Mouse (Mus musculus) stomach, embryonic 15.5 days (tissue): ENCODE measurements around the gene Gpr39. TPM values are rescaled to one million over a fixed set of nuclear protein-coding genes. Genes with fewer than 3 reads are reported as not detected.
"Not testable (repeated sequence)": the region's sequence is repeated elsewhere in the genome, so short reads cannot be mapped to it uniquely, and the experiment has no call there.

Experiments
- ATAC-seq: fragments of 200-750 bp; cut with Nextera tagmentation; 2 replicates; pipeline ENCODE4 v1.8.0; 2017; ENCODE audit warnings: low read depth, moderate number of reproducible peaks, moderate TSS enrichment; ENCODE audit not compliant: insufficient read depth, low FRiP score
- H3K27ac ChIP-seq: fragments of 300-500 bp; sonication (generic); 2 replicates; pipeline ENCODE4 v1.5.1; 2015; ENCODE audit warnings: mild to moderate bottlenecking, inconsistent platforms
- H3K27me3 ChIP-seq: fragments of 300-500 bp; sonication (generic); replicated peaks from 2 replicates; pipeline ENCODE4 v1.6.1; 2015; ENCODE audit warnings: inconsistent platforms
- H3K36me3 ChIP-seq: fragments of 300-500 bp; sonication (generic); 2 replicates; pipeline ENCODE4 v1.6.1; 2015; ENCODE audit warnings: inconsistent platforms
- H3K4me1 ChIP-seq: fragments of 300-500 bp; sonication (generic); 2 replicates; pipeline ENCODE4 v1.6.1; 2015; ENCODE audit warnings: inconsistent platforms
- H3K4me2 ChIP-seq: fragments of 300-500 bp; sonication (generic); 2 replicates; pipeline ENCODE4 v1.6.1; 2015; ENCODE audit warnings: mild to moderate bottlenecking, inconsistent platforms
- H3K4me3 ChIP-seq: fragments of 300-500 bp; sonication (generic); replicated peaks from 2 replicates; pipeline ENCODE4 v1.5.1; 2015; ENCODE audit warnings: inconsistent platforms
- H3K9ac ChIP-seq: fragments of 300-500 bp; sonication (generic); 2 replicates; pipeline ENCODE4 v1.6.1; 2015; ENCODE audit warnings: inconsistent platforms
- H3K9me3 ChIP-seq: fragments of 300-500 bp; sonication (generic); 2 replicates; pipeline ENCODE4 v1.6.1; 2016; ENCODE audit warnings: inconsistent platforms
- WGBS: fragments of 180-500 bp; shearing (Covaris S2); methylation state at CpG from one replicate; pipeline ENCODE4 v1.1.7; 2015; 5-methylcytosine and 5-hydroxymethylcytosine counted together
- polyA plus RNA-seq: library from polyadenylated mRNA; unstranded; fragments of >200 nt; fragmentation: Nextera tagmentation; extraction: Ambion mirVana; gene quantifications from 2 replicates; pipeline ENCODE4 v1.2.1, GENCODE M21; 2015

Gpr39 gene
- polyA plus RNA-seq: 6.5 and 8.7 TPM in 2 replicates

GRCm38 (mm10) chr1:125676790-125677273, at the start of gene Gpr39:
Gene Gpr39 (plus strand): TSS chr1:125676995.
- WGBS: 35% methylated on average over 15 of the region's 15 CpGs
- Histone ChIP-seq H3K27me3 (no peaks in the 10 kb centered on the region), H3K4me1 (peaks cover 6% of the 10 kb centered on the region; the same call in 1 of the 2 replicates), H3K9me3 (no peaks in the 10 kb centered on the region), H3K4me2 (peak within 1 kb of the TSS; percentile 47), H3K27ac (peak within 1 kb of the TSS; percentile 91), H3K9ac (0 out of 2 replicates have a peak within 1 kb of the TSS, but pooled peaks have one; percentile 25), H3K36me3 (no peaks in the 10 kb centered on the region), H3K4me3 (peak within 1 kb of the TSS; percentile 40)
- peak; percentile 96 for ATAC-seq

- no peak overlapping the region for H3K4me2 ChIP-seq
- no peak overlapping the region for H3K9ac ChIP-seq
- ATAC-seq: no peak
- no peaks in the 10 kb centered on the region for H3K9me3 ChIP-seq
- H3K27ac ChIP-seq: no peak overlapping the region
- no peaks in the 10 kb centered on the region for H3K4me1 ChIP-seq
- H3K4me3 ChIP-seq: no peak overlapping the region
- 84% methylated on average over 8 of the region's 8 CpGs for WGBS
- H3K27me3 ChIP-seq: no peaks in the 10 kb centered on the region
- H3K36me3 ChIP-seq: no peaks in the 10 kb centered on the region
Measured at GRCm38 (mm10) chr1:125639501-125640253, 37.1 kb upstream of the Gpr39 start.

- H3K27me3 ChIP-seq: no peaks in the 10 kb centered on the region
- H3K27ac ChIP-seq: no peak overlapping the region
- H3K36me3 ChIP-seq: no peaks in the 10 kb centered on the region
- no peak overlapping the region for H3K4me2 ChIP-seq
- H3K9ac ChIP-seq: no peak overlapping the region
- H3K9me3 ChIP-seq: no peaks in the 10 kb centered on the region
- 22% methylated on average over 1 of the region's 1 CpGs for WGBS
- H3K4me3 ChIP-seq: no peak overlapping the region
- no peak for ATAC-seq
- H3K4me1 ChIP-seq: no peaks in the 10 kb centered on the region
Measured at GRCm38 (mm10) chr1:125643643-125644042, 33.2 kb upstream of the Gpr39 start.

GRCm38 (mm10) chr1:125646816-125647215, 30.0 kb upstream of the Gpr39 start:
- H3K4me1 ChIP-seq, H3K9ac ChIP-seq, H3K4me2 ChIP-seq, ATAC-seq, H3K4me3 ChIP-seq, H3K9me3 ChIP-seq, H3K27me3 ChIP-seq, H3K27ac ChIP-seq, H3K36me3 ChIP-seq: not testable (repeated sequence)
- whole genome bisulfite sequencing: 91% methylated on average over 2 of the region's 2 CpGs

GRCm38 (mm10) chr1:125648011-125648410, 28.8 kb upstream of the Gpr39 start:
- no peak overlapping the region for H3K27ac ChIP-seq
- no peaks in the 10 kb centered on the region for H3K36me3 ChIP-seq
- 90% methylated on average over 4 of the region's 4 CpGs for WGBS
- H3K4me2 ChIP-seq: no peak overlapping the region
- ATAC-seq: no peak
- H3K9ac ChIP-seq: no peak overlapping the region
- H3K27me3 ChIP-seq: no peaks in the 10 kb centered on the region
- no peak overlapping the region for H3K4me3 ChIP-seq
- H3K4me1 ChIP-seq: no peaks in the 10 kb centered on the region
- H3K9me3 ChIP-seq: no peaks in the 10 kb centered on the region

- 90% methylated on average over 3 of the region's 3 CpGs for WGBS
- no peak overlapping the region for H3K4me2 ChIP-seq
- no peak overlapping the region for H3K4me3 ChIP-seq
- H3K36me3 ChIP-seq: no peaks in the 10 kb centered on the region
- H3K9me3 ChIP-seq: no peaks in the 10 kb centered on the region
- H3K9ac ChIP-seq: no peak overlapping the region
- no peak overlapping the region for H3K27ac ChIP-seq
- no peak for ATAC-seq
- no peaks in the 10 kb centered on the region for H3K27me3 ChIP-seq
- no peaks in the 10 kb centered on the region for H3K4me1 ChIP-seq
Measured at GRCm38 (mm10) chr1:125649056-125649455, 27.7 kb upstream of the Gpr39 start.

- Histone ChIP-seq H3K9me3 (no peaks in the 10 kb centered on the region), H3K4me3 (no peak overlapping the region), H3K36me3 (no peaks in the 10 kb centered on the region), H3K4me1 (no peaks in the 10 kb centered on the region), H3K27me3 (no peaks in the 10 kb centered on the region), H3K4me2 (no peak overlapping the region), H3K27ac (no peak overlapping the region), H3K9ac (no peak overlapping the region)
- 68% methylated on average over 1 of the region's 1 CpGs for WGBS
- no peak for ATAC-seq
Measured at GRCm38 (mm10) chr1:125652836-125653594, 23.8 kb upstream of the Gpr39 start.

GRCm38 (mm10) chr1:125657416-125657815, 19.4 kb upstream of the Gpr39 start:
- no peak for ATAC-seq

GRCm38 (mm10) chr1:125660151-125660550, 16.6 kb upstream of the Gpr39 start:
- Histone ChIP-seq H3K4me1 (no peaks in the 10 kb centered on the region), H3K27me3 (no peaks in the 10 kb centered on the region), H3K36me3 (no peaks in the 10 kb centered on the region), H3K9ac (no peak overlapping the region), H3K4me3 (no peak overlapping the region), H3K27ac (no peak overlapping the region), H3K4me2 (no peak overlapping the region), H3K9me3 (no peaks in the 10 kb centered on the region)
- 85% methylated on average over 4 of the region's 4 CpGs for WGBS
- no peak for ATAC-seq

More at GRCm38 (mm10) chr1:125657416-125657815, 19.4 kb upstream of the Gpr39 start:
- Histone ChIP-seq H3K9ac (no peak overlapping the region), H3K4me1 (no peaks in the 10 kb centered on the region), H3K4me3 (no peak overlapping the region), H3K9me3 (no peaks in the 10 kb centered on the region), H3K27ac (no peak overlapping the region), H3K4me2 (no peak overlapping the region), H3K36me3 (no peaks in the 10 kb centered on the region), H3K27me3 (no peaks in the 10 kb centered on the region)
- WGBS: 77% methylated on average over 5 of the region's 5 CpGs

- H3K4me2 ChIP-seq: no peak overlapping the region
- whole genome bisulfite sequencing: 93% methylated on average over 4 of the region's 4 CpGs
- no peaks in the 10 kb centered on the region for H3K27me3 ChIP-seq
- no peak for ATAC-seq
- no peaks in the 10 kb centered on the region for H3K36me3 ChIP-seq
- H3K27ac ChIP-seq: no peak overlapping the region
- no peaks in the 10 kb centered on the region for H3K4me1 ChIP-seq
- no peak overlapping the region for H3K4me3 ChIP-seq
- H3K9ac ChIP-seq: no peak overlapping the region
- H3K9me3 ChIP-seq: no peaks in the 10 kb centered on the region
Measured at GRCm38 (mm10) chr1:125660901-125661300, 15.9 kb upstream of the Gpr39 start.

GRCm38 (mm10) chr1:125662058-125662457, 14.7 kb upstream of the Gpr39 start:
- no peaks in the 10 kb centered on the region for H3K27me3 ChIP-seq
- no peak overlapping the region for H3K4me3 ChIP-seq
- no peaks in the 10 kb centered on the region for H3K4me1 ChIP-seq
- 82% methylated on average over 2 of the region's 2 CpGs for WGBS
- H3K4me2 ChIP-seq: no peak overlapping the region
- H3K36me3 ChIP-seq: no peaks in the 10 kb centered on the region
- peak; percentile 43; the same call in 1 of the 2 replicates for ATAC-seq
- H3K9me3 ChIP-seq: no peaks in the 10 kb centered on the region
- no peak overlapping the region for H3K9ac ChIP-seq
- no peak overlapping the region for H3K27ac ChIP-seq

- no peak overlapping the region for H3K4me2 ChIP-seq
- no peak overlapping the region for H3K4me3 ChIP-seq
- no peaks in the 10 kb centered on the region for H3K27me3 ChIP-seq
- WGBS: 75% methylated on average over 5 of the region's 5 CpGs
- H3K9ac ChIP-seq: no peak overlapping the region
- no peaks in the 10 kb centered on the region for H3K4me1 ChIP-seq
- H3K36me3 ChIP-seq: no peaks in the 10 kb centered on the region
- ATAC-seq: no peak
- H3K9me3 ChIP-seq: no peaks in the 10 kb centered on the region
- H3K27ac ChIP-seq: no peak overlapping the region
Measured at GRCm38 (mm10) chr1:125662660-125663059, 14.1 kb upstream of the Gpr39 start.
